Mouse (Mus musculus) mouse trophoblast stem cell (cell line): ENCODE measurements around the gene Ccdc92b.

Experiments used
- in situ Hi-C, 2 experiments: fragments of 300-500 bp; cut with MseI, MboI; formaldehyde crosslinking; loops; 2 replicates in 1 of 2; 3 replicates in 1 of 2; pipeline ENCODE4 v1.15.1; 2025

The Ccdc92b gene

DNA sequence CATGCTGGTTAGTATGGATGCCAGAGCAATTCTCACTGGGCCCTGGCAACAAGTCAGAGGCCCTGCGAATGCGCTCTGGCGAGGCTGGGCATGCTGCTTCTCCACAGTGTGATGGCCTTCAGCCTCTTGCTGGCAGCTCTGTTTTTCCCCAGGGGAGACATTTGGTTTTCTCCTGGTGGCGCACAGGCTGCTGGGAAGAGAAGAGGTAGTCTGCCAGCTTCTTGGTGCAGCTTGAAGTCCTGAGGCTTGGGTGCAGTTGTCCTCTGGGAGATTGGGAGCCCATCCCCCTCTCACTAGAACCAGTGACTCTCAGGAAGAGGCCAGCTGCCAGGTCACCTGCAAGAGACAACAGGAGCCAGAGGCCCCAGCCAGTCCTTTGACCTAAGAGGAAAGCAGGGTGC is 33.4 kb downstream of the Ccdc92b start:
- in situ Hi-C loops = no loop called here

DNA sequence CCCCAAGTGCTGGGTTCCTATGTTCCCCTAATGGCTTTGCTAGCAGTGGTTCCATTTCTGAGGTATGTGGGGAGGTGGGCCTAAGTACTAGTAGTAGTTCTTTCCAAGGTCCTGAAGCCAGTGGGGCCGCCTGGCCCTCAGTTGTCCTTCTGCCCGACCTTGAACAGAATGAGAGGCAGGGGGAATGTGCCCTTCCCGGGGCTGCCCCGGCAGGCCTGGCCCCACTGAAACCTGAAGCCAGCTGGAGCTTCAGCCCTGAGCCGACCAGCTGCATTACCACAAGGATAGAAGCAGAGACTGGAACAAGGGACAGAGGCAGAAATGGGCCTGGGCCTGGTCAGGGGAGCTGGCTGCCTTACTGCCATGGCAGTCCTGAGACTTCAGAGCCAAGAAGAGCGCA is 34.0 kb downstream of the Ccdc92b start:
- in situ Hi-C loops = no loop called here

DNA sequence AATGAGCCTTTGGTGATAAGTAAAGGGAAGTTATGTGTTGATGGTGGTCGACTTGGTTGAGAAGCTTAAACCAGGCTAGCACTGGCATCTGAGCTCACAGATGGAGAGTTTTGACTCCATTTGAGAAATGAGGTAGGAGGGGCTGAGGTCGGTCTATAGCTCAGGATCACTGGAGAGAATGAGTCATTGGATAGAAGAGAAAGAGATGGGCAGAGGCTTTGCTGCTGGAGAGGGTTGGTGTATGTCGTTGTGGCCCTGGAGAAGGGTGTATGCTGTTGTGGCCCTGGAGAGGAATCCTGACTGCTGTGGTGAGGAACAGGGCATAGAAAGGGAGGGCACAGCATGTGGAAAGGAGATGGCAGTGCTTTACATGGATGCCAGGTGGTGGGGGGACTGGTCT is 36.5 kb downstream of the Ccdc92b start:
- in situ Hi-C loops = no loop called here

DNA sequence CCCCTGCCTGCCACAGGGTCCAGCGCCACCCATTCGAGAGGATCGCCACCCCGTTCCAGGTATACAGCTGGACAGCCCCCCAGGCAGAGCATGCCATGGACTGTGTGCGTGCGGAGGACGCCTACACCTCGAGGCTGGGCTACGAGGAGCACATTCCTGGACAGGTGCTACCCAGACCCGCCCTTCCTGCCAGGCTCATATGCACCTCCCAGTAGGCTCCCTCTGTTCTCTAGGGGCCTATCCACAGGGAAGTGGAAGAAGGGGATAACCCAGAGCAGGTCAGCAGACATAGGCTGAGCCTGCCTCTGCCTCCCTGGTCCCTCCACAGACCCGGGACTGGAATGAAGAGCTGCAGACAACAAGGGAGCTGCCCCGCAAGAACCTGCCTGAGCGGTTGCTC is 40.9 kb downstream of the Ccdc92b start:
- in situ Hi-C loops = no loop called here

DNA sequence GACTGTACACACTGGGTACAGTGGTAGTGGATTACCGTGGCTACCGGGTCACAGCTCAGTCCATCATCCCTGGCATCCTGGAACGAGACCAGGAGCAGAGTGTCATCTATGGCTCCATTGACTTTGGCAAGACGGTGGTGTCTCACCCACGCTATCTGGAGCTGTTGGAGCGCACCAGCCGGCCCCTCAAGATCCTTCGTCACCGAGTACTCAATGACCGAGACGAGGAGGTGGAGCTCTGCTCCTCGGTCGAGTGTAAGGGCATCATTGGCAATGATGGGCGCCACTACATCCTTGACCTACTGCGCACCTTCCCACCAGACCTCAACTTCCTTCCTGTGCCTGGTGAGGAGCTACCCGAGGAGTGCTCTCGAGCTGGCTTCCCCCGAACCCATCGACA is 42.2 kb downstream of the Ccdc92b start:
- in situ Hi-C loops = no loop called here

DNA sequence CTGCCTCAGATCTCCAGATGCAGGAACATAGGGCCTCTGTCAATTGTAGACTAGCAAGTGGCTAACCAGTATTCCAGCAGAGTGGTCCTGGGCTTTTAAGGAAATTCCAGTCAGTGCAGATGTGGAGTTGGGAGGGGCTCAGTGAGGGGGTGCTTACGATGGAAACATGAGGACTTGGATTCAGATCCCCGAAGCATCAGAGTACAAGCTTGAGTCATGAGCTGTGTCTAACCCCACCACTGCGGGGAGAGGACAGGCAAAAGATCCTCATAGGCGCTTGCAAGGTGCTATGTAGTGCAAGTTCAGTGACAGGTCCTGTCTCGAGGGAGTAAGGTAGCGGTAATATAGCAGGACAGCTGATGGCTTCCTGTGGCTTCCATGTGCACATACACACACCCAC is 42.8 kb downstream of the Ccdc92b start:
- in situ Hi-C loops = no loop called here

DNA sequence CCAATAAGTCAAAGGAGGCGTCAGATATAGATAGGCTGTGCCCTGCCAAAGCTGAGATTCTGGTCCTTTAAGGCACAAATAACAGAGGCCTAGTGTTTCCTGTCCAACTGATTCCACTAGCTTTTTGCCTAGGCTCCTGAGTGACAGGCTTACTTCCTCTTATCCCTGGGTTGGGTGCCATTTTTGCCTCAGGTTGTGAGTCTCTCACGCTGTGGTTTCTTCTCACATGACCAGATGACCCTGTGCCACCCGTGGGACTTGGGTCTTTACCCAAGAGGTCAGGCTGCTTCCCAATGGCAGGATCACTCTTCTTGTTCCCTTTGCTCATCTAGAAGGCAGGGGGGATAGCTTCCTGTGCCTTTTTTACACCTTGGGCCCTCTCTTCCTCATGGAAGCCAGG is 44.9 kb downstream of the Ccdc92b start:
- in situ Hi-C loops = no loop called here

DNA sequence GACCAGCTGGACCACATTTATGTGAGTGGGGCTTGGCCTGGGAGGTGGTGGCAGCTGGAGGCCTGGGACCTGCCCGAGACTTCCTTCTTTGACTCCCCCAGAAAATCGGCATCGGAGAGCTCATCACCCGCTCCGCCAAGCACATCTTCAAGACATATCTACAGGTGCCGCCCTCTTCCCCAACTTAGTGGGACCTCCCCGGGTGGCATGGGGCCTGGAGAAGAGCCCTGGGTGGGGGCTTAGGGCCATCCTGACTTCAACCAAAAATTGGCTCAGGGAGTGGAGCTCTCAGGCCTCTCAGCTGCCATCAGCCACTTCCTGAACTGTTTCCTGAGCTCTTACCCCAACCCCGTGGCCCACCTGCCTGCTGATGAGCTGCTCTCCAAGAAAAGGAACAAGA is 45.5 kb downstream of the Ccdc92b start:
- in situ Hi-C loops = no loop called here

DNA sequence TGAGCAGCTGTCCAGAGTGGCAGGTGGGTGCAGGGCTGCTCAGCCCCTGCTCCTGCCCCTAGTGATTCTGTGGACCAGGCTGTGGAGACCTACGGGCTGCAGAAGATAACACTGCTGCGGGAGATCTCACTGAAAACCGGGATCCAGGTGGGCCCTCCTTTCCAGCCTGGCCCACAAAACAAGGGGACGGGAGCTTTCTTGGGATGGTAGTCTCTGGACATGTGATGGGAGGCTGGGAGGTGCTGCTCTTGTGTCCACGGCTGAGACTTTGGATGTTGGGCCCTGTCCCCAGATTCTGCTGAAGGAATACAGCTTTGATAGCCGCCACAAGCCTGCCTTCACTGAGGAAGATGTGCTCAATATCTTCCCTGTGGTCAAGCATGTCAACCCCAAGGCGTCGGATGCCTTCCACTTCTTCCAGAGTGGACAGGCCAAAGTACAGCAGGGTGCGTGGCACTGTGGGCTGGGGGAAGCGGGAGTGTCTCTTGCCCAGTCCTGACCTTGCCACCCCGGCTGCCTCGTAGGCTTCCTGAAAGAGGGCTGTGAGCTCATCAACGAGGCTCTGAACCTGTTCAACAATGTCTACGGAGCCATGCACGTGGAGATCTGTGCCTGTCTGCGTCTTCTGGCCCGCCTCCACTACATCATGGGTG is 46.4 kb downstream of the Ccdc92b start:
- in situ Hi-C loops = no loop called here

DNA sequence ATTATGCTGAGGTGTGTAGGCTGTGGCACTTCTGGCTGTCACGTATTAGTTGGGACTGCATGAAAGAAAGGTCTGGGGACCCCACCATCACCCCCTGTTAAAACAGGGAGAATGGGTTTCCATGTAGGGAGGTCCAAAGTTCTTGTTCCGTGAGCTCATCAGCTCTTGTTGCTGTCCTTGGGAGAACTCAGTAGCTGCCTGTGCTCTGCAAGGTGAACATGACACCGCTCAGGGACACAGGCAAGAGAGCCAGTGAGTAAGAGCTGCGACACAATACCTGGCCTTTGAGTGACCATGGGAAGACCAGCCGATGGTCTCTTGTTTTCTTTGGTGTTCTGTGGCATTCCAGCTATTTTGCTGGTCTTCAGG is 46.9 kb downstream of the Ccdc92b start:
- in situ Hi-C loops = no loop called here

DNA sequence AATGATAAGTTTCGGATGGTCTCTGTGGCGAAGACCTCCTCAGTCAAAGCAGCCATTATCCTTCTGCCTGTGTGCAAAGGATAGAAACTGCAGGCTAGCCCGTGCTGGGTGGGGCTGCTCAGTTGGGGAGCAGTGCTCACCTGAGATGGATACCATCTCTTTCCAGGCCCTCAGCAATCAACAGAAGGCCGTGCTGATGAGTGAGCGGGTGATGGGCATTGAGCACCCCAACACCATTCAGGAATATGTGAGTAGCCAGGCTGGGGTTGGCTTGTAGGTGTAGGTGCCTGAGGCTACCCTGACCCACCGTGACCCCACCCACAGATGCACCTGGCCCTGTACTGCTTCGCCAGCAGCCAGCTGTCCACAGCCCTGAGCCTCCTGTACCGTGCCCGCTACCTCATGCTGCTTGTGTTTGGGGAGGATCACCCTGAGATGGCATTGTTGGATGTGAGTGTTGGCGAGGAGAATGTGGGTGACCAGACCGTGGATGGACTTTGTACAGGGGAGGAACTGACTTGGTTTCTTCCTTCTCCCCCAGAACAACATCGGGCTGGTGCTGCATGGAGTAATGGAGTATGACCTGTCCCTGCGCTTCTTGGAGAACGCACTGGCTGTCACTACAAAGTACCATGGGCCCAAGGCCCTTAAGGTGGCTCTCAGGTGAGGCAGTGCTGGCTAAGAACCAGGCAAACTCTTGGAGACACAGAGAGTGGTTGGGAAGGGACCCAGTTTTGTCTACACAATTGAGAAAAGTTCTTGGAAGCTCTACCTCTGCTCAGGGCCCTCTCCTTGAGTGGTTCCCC is 47.6 kb downstream of the Ccdc92b start:
- in situ Hi-C loops = no loop called here

DNA sequence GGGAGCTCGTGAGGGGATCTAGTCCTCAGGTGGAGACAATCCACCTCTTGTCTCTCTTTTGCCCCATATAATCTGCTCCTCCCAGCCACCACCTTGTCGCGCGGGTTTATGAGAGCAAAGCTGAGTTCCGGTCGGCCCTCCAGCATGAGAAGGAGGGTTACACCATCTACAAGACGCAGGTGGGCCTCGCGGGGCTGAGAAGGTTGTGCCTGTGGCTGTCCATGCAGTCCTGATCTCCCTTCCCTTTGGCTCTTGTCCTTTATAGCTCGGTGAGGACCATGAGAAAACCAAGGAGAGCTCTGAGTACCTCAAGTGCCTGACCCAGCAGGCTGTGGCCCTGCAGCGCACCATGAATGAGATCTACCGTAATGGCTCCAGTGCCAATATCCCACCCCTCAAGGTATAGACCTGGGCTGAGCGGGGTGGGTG is 48.2 kb downstream of the Ccdc92b start:
- in situ Hi-C loops = no loop called here

DNA sequence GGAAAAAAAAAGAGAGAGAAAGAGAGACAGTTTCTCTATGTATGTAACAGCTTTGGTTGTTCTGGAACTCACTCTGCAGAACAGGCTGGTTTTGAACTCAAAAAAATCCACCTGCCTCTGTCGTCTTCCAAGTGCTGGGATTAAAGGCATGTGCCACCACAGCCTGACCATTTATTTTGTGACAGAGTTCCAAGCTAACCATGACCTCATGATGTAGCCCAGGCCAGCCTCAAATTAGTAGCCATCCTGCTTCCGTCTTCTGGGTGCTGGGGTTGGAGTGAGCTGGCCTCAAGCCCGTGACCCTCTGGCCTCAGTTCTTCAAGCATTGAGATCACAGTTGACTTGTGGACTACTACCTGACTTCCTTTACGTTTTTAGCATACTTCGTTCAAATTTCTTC is 49.1 kb downstream of the Ccdc92b start:
- in situ Hi-C loops = no loop called here

DNA sequence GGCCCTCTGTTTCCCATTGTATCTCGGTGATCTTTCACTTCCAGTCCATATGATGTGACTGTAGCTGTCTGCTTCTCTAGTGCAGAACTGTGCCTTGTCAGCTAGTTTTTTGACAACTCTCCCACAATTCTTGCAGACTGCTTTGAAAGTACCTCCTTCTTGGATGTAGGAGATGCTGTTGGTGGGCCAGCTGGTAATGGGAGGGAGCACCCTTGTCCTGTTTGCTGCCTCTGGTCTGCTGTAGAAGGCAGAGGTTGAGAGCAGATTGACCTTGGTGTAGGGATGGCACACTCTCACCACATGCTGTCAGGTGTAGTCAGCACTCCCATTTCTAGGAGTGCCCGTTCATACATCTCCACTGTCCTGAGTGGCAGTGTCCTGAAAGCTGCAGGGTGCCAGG is 49.6 kb downstream of the Ccdc92b start:
- in situ Hi-C loops = no loop called here

DNA sequence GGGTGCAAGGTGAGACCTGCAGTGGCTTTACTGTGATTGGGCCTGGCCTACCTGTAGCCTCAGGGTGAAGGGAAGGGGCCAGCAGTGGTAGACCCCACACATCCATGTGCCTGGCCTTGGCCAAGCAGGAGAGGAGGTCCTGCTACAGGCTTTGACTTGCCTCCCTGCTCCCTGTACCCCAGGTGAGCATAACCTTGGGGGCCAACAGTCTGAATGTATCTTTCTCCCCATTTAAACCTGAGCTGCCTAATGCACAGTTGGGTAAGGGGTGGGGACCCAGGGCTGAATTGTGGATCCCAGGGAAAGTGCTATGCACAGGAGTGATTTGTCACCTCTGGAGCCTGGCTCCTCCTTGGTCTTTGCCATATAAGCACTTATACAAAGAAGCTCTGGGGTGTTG is 50.7 kb downstream of the Ccdc92b start:
- in situ Hi-C loops = no loop called here

DNA sequence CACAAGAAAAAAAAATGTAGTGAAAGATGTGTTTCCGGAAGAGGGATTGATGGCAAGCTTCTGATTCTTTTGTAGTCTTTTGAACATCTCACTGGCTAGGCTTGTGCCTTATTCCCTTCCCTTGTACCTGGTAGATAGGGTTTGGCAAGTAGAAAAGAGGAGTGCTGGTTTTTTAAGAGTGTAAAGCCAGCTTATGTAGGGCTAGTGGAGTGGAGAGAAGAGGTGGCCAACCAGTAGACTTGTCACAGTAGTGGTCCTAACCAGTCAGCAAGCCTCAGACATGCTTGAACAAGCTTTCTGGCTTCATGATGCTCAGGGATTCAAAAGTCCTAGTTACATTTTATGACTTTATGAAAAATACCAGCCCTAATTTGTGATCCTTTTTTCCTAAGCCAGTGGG is 51.6 kb downstream of the Ccdc92b start:
- in situ Hi-C loops = no loop called here

DNA sequence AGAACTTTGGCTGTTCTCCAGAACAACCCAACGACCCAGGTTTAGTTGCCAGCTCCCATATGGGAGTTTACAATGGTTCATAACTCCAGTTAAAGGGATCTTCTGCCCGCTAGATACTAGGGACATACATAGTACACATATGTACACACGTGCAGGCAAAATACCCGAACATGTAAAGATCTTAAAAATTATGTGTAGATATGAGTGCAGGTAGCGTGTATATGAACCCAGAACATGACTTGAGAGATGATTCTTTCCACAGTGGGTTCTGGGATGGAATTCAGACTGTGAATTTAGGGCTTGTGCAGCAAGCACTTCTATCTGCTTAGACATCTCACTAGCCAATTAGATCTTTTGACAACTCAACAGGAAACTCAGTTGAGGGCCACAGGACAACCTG is 52.4 kb downstream of the Ccdc92b start:
- in situ Hi-C loops = no loop called here

DNA sequence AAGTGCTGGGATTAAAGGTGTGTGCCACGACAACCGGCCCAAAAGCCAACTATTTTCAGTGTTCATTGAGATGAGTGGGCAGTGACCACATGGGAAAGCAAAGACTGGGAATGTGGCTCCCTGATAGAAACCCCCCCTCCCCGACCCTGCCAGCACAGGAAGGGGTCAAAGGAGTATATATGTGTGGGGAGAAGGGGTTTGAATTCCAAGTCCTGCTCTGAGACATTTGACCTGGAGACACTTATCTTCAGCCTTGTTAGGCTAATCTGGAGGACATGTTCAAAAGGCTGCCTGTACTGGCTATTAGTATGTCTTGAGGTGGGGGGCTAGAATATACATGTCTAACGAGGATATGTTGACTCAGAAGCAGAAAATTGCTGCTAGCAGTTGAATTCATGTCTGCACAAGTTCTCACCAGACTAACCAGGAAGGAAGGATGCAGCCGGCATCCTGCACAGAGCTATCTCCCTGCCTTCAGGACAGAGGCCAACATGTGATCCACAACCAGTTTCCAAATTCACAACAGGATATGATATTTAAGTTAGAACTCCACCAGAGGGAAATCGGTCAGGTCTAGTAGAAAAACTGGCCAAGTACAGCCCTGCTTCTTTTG is 53.6 kb downstream of the Ccdc92b start:
- in situ Hi-C loops = no loop called here

DNA sequence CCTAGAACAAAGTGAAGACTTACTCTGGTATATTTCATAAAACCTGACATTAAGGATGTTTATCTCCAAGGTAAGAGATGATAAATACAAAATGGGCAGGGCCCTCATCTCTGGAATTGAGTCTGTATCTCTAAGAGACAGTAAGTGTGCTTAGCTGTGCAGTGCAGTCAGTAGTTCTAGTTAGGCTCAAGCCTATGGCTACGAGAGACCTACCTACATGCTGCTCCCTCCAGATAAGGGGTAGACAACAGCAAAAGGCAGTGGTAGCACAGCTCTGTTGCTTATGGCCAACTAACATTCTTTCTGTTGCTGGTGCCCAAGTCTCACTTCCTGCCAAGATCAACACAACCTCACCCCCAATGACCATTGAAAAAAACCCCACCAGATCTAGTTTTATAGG is 54.2 kb downstream of the Ccdc92b start:
- in situ Hi-C loops = no loop called here

DNA sequence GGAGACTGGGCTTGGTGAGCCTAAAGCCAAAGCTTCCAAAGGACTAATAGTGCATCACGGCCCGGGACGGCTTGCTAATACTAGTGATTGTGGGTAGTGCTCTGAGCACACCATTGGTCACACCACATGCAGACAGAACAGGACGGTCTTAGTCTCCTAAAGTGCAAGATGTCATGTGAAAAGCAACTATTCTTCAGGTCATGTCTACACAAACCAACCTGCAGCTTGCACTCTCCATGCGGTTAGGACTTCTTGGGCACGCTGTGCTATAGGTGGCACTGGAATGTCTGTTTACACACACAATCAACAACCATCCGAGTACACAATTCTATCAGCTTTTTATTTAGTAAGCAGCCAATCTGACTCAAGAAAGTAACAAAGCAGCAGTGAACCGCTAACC is 55.3 kb downstream of the Ccdc92b start:
- in situ Hi-C loops = no loop called here

DNA sequence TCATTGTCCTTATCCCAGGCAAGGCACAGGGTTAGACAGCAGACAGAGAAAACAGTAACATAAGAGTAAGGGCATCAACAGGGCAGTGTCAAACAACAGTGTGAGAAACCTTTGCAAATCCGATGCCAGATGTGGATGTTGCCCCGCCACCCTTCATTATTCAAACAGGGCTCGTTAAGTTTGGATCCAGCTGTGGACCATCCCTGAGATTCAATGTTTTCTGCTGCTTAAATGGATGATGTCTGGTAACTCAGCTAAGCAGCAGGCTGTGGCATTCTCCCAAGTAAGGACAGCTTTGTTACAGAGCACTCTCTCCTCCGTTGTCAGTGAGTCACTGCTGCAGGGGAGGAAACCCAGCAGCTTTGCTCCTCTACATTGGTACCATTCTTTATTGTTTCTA is 55.8 kb downstream of the Ccdc92b start:
- in situ Hi-C loops = no loop called here
